Mouse (Mus musculus) brain, embryonic 14.5 days (tissue): Measurements from ENCODE around the gene E130208F15Rik.

Experiments
- CTCF ChIP-seq: fragments of 200-500 bp; IDR thresholded peaks from 2 replicates; pipeline ENCODE4 v1.5.1; 2012; ENCODE audit warnings: inconsistent platforms, mild to moderate bottlenecking, moderate library complexity, borderline replicate concordance; ENCODE audit not compliant: insufficient read depth, insufficient read length; ENCODE audit errors: extremely low read depth
- POLR2A ChIP-seq: fragments of 200-500 bp; IDR thresholded peaks from 2 replicates; pipeline ENCODE4 v1.6.1; 2012; ENCODE audit warnings: mild to moderate bottlenecking, inconsistent platforms, borderline replicate concordance; ENCODE audit not compliant: poor library complexity, insufficient read depth, insufficient read length, severe bottlenecking; ENCODE audit errors: extremely low read depth

DNA sequence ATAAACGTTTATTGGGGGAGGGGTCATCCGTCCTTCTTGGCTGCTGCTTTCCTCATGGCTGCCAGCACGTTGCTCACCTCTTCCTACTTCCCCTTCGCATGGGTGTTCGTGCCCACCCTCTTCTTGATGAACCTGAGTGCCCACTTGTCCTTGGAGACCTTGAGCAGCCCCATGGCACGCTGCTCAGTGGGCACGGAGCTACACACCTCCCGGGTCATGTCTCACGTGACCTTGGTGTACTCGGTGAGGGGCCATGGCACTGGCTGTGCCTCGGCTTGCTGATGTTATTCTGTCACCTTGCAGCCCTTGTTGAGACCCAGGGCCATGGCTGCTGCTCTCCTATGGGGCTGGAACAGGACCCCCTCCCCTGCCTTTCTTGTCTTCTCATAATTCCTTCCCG, 11.4 kb upstream of the E130208F15Rik start:
- TF ChIP-seq CTCF (no peak), POLR2A (no peak)
